Mouse (Mus musculus): ENCODE results near the gene Treml1. TPM values are rescaled to one million over a fixed set of nuclear protein-coding genes. Genes with fewer than 3 reads are reported as not detected.

The Treml1 gene
- polyA plus RNA-seq, 1 experiment from 2014 or later = 18.8 TPM

GRCm38 (mm10) chr17:48401710-48402109 lies 42.0 kb downstream of the Treml1 start:
- Histone ChIP-seq H3K27me3 (ENCODE audit: insufficient read depth, low read length) (no peaks in the 10 kb centered on the region), H3K9me3 (ENCODE audit: low read length) (no peaks in the 10 kb centered on the region), H3K9ac (replicated peaks) (no peak overlapping the region), H3K4me3 (ENCODE audit: low read depth, low read length) (no peak overlapping the region), H3K4me2 (ENCODE audit: low read depth, low read length) (no peak overlapping the region), H3K4me1 (ENCODE audit: insufficient read depth) (peaks cover 5% of the 10 kb centered on the region), H3K27ac (ENCODE audit: low read depth) (no peak overlapping the region), H3K36me3 (replicated peaks; ENCODE audit: insufficient read depth, low read length) (peaks cover 41% of the 10 kb centered on the region)
- ATAC-seq = no peak
- DNase-seq = no peak
- TF ChIP-seq EP300 (IDR thresholded peaks at IDR 0.05; ENCODE audit: low read depth) = no peak
- TF ChIP-seq CTCF (IDR thresholded peaks at IDR 0.05; ENCODE audit: low read depth) = no peak
- 86% methylated on average over 4 of the region's 4 CpGs for WGBS (ENCODE audit: insufficient replicate concordance)

- Histone ChIP-seq H3K4me1 (ENCODE audit: insufficient read depth) (peaks cover 14% of the 10 kb centered on the region), H3K4me3 (ENCODE audit: low read depth, low read length) (no peak overlapping the region), H3K9me3 (ENCODE audit: low read length) (no peaks in the 10 kb centered on the region), H3K27me3 (ENCODE audit: insufficient read depth, low read length) (no peaks in the 10 kb centered on the region), H3K27ac (ENCODE audit: low read depth) (no peak overlapping the region), H3K36me3 (replicated peaks; ENCODE audit: insufficient read depth, low read length) (peaks cover 33% of the 10 kb centered on the region), H3K9ac (replicated peaks) (no peak overlapping the region), H3K4me2 (ENCODE audit: low read depth, low read length) (no peak overlapping the region)
- ATAC-seq (no peak), DNase-seq (no peak)
- 84% methylated on average over 3 of the region's 3 CpGs for WGBS (ENCODE audit: insufficient replicate concordance)
- TF ChIP-seq CTCF (IDR thresholded peaks at IDR 0.05; ENCODE audit: low read depth) (no peak), EP300 (IDR thresholded peaks at IDR 0.05; ENCODE audit: low read depth) (no peak)
Observed at GRCm38 (mm10) chr17:48402751-48403150, 43.0 kb downstream of the Treml1 start.

- TF ChIP-seq EP300 (IDR thresholded peaks at IDR 0.05; ENCODE audit: low read depth) (no peak), CTCF (IDR thresholded peaks at IDR 0.05; ENCODE audit: low read depth) (no peak)
- no peaks in the 10 kb centered on the region for H3K27me3 ChIP-seq (ENCODE audit: insufficient read depth, low read length)
- H3K4me2 ChIP-seq (ENCODE audit: low read depth, low read length) = no peak overlapping the region
- peaks cover 22% of the 10 kb centered on the region for H3K36me3 ChIP-seq (replicated peaks; ENCODE audit: insufficient read depth, low read length)
- no peak overlapping the region for H3K27ac ChIP-seq (ENCODE audit: low read depth)
- DNase-seq (no peak), ATAC-seq (no peak)
- peaks cover 22% of the 10 kb centered on the region for H3K4me1 ChIP-seq (ENCODE audit: insufficient read depth)
- WGBS (ENCODE audit: insufficient replicate concordance) = 71% methylated on average over 2 of the region's 2 CpGs
- H3K9ac ChIP-seq (replicated peaks) = no peak overlapping the region
- no peak overlapping the region for H3K4me3 ChIP-seq (ENCODE audit: low read depth, low read length)
- no peaks in the 10 kb centered on the region for H3K9me3 ChIP-seq (ENCODE audit: low read length)
Observed at GRCm38 (mm10) chr17:48403848-48404247, 44.1 kb downstream of the Treml1 start.

GRCm38 (mm10) chr17:48404706-48405105 lies 45.0 kb downstream of the Treml1 start:
- ATAC-seq (no peak), DNase-seq (no peak)
- Histone ChIP-seq H3K9ac (replicated peaks) (no peak overlapping the region), H3K4me2 (ENCODE audit: low read depth, low read length) (no peak overlapping the region), H3K4me3 (ENCODE audit: low read depth, low read length) (no peak overlapping the region), H3K4me1 (ENCODE audit: insufficient read depth) (peaks cover 22% of the 10 kb centered on the region), H3K9me3 (ENCODE audit: low read length) (no peaks in the 10 kb centered on the region), H3K36me3 (replicated peaks; ENCODE audit: insufficient read depth, low read length) (peaks cover 13% of the 10 kb centered on the region), H3K27ac (ENCODE audit: low read depth) (no peak overlapping the region), H3K27me3 (ENCODE audit: insufficient read depth, low read length) (no peaks in the 10 kb centered on the region)
- TF ChIP-seq CTCF (IDR thresholded peaks at IDR 0.05; ENCODE audit: low read depth) = no peak
- TF ChIP-seq EP300 (IDR thresholded peaks at IDR 0.05; ENCODE audit: low read depth) = peak; percentile 52; the same call in 1 of the 2 replicates
- WGBS (ENCODE audit: insufficient replicate concordance) = 56% methylated on average over 1 of the region's 1 CpGs

GRCm38 (mm10) chr17:48407154-48407553 lies 47.4 kb downstream of the Treml1 start:
- DNase-seq (no peak), ATAC-seq (no peak)
- Histone ChIP-seq H3K27me3 (ENCODE audit: insufficient read depth, low read length) (no peaks in the 10 kb centered on the region), H3K4me2 (ENCODE audit: low read depth, low read length) (peak overlapping the region; percentile 87), H3K9ac (replicated peaks) (peak overlapping the region; percentile 99; the same call in 1 of the 2 replicates), H3K4me3 (ENCODE audit: low read depth, low read length) (peak overlapping the region; percentile 94), H3K36me3 (replicated peaks; ENCODE audit: insufficient read depth, low read length) (peaks cover 8% of the 10 kb centered on the region; the same call in 1 of the 2 replicates), H3K27ac (ENCODE audit: low read depth) (peak overlapping the region; percentile 100), H3K9me3 (ENCODE audit: low read length) (no peaks in the 10 kb centered on the region), H3K4me1 (ENCODE audit: insufficient read depth) (peaks cover 33% of the 10 kb centered on the region)
- no peak for TF ChIP-seq EP300 (IDR thresholded peaks at IDR 0.05; ENCODE audit: low read depth)
- no peak for TF ChIP-seq CTCF (IDR thresholded peaks at IDR 0.05; ENCODE audit: low read depth)
- 57% methylated on average over 4 of the region's 4 CpGs for WGBS (ENCODE audit: insufficient replicate concordance)

GRCm38 (mm10) chr17:48407910-48408525 lies 48.3 kb downstream of the Treml1 start:
- Histone ChIP-seq H3K9ac (replicated peaks) (peak overlapping the region; percentile 99), H3K27me3 (ENCODE audit: insufficient read depth, low read length) (no peaks in the 10 kb centered on the region), H3K4me2 (ENCODE audit: low read depth, low read length) (peak overlapping the region; percentile 87), H3K36me3 (replicated peaks; ENCODE audit: insufficient read depth, low read length) (peaks cover 15% of the 10 kb centered on the region; the same call in 1 of the 2 replicates), H3K4me3 (ENCODE audit: low read depth, low read length) (peak overlapping the region; percentile 94), H3K9me3 (ENCODE audit: low read length) (no peaks in the 10 kb centered on the region), H3K27ac (ENCODE audit: low read depth) (peak overlapping the region; percentile 100), H3K4me1 (ENCODE audit: insufficient read depth) (peaks cover 34% of the 10 kb centered on the region)
- no peak for TF ChIP-seq CTCF (IDR thresholded peaks at IDR 0.05; ENCODE audit: low read depth)
- TF ChIP-seq EP300 (IDR thresholded peaks at IDR 0.05; ENCODE audit: low read depth) = no peak
- WGBS (ENCODE audit: insufficient replicate concordance) = 5% methylated on average over 8 of the region's 8 CpGs
- ATAC-seq (no peak), DNase-seq (no peak)
